Mouse (Mus musculus) kidney, adult 2 months (tissue): ENCODE measurements around the gene Flot1.

Source experiments
- CTCF ChIP-seq: fragments of 200-500 bp; conservative IDR thresholded peaks from 2 replicates; pipeline ENCODE4 v1.5.1; 2011; ENCODE audit warnings: low read depth, mild to moderate bottlenecking, control low read depth, low read length, moderate library complexity, mixed read lengths; ENCODE audit not compliant: insufficient read depth, insufficient read length
- POLR2A ChIP-seq: fragments of 200-500 bp; IDR thresholded peaks from one replicate; pipeline ENCODE4 v1.6.1; 2011; ENCODE audit warnings: low read depth, low read length, control low read depth

- no peak for TF ChIP-seq CTCF
- TF ChIP-seq POLR2A = no peak
These were observed 20.0 kb upstream of the Flot1 start for GRCm38 (mm10) chr17:35803020-35803419.
